Mouse (Mus musculus): Measurements from ENCODE around the gene Irak3.

- TF ChIP-seq CTCF (IDR thresholded peaks at IDR 0.05; ENCODE audit: extremely low read depth, insufficient read length, insufficient replicate concordance, low read depth, low read length) (no peak), POLR2A (IDR thresholded peaks at IDR 0.05; ENCODE audit: low read depth, low read length) (no peak)
These were observed 73.2 kb downstream of the Irak3 start for GRCm38 (mm10) chr10:120128601-120129277.

All from small intestine, adult 2 months (tissue).